Mouse (Mus musculus) olfactory bulb, adult 2 months (tissue): ENCODE data around the gene Olfr1471.
"Not testable (repeated sequence)": the region's sequence is repeated elsewhere in the genome, so short reads cannot be mapped to it uniquely, and the experiment has no call there.

Experiments used
- CTCF ChIP-seq: fragments of 200-500 bp; IDR thresholded peaks from 2 replicates; pipeline ENCODE4 v1.5.1; 2012; ENCODE audit warnings: low read depth, mild to moderate bottlenecking, low read length, moderate library complexity; ENCODE audit not compliant: insufficient read depth
- POLR2A ChIP-seq: fragments of 200-500 bp; IDR thresholded peaks from 2 replicates; pipeline ENCODE4 v1.6.1; 2012; ENCODE audit warnings: mild to moderate bottlenecking, low read depth, low read length, moderate library complexity; ENCODE audit not compliant: insufficient read depth

DNA sequence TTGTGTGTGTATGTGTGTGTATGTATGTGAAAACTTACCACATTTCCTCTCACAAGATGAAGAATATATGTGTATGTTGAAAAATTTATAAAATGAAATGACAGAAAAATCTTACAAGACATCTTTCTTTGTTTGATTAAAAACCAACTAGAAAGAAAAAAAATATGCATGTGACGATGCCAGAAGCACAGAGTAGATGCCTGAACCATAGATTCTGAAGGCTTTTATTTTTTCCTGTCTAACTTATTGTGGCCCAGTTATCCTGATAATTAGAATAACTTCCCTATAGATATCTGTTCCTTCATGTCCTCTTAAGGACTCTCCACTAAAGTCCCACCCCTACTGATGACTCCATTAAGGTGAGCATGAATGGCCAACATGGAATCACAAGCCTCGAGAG is at the start of gene Olfr1471:
- not testable (repeated sequence) for TF ChIP-seq POLR2A, CTCF
